Mouse (Mus musculus) stomach, postnatal 0 days (tissue): ENCODE measurements around the gene Ranbp9.

Experiments
- CTCF ChIP-seq: IDR thresholded peaks from 2 replicates; pipeline ENCODE4 v1.5.1; 2016; ENCODE audit warnings: antibody characterized with exemption, low read depth, mild to moderate bottlenecking, moderate library complexity
- EP300 ChIP-seq: optimal IDR thresholded peaks from 2 replicates; pipeline ENCODE3; 2016; ENCODE audit warnings: antibody characterized with exemption

DNA sequence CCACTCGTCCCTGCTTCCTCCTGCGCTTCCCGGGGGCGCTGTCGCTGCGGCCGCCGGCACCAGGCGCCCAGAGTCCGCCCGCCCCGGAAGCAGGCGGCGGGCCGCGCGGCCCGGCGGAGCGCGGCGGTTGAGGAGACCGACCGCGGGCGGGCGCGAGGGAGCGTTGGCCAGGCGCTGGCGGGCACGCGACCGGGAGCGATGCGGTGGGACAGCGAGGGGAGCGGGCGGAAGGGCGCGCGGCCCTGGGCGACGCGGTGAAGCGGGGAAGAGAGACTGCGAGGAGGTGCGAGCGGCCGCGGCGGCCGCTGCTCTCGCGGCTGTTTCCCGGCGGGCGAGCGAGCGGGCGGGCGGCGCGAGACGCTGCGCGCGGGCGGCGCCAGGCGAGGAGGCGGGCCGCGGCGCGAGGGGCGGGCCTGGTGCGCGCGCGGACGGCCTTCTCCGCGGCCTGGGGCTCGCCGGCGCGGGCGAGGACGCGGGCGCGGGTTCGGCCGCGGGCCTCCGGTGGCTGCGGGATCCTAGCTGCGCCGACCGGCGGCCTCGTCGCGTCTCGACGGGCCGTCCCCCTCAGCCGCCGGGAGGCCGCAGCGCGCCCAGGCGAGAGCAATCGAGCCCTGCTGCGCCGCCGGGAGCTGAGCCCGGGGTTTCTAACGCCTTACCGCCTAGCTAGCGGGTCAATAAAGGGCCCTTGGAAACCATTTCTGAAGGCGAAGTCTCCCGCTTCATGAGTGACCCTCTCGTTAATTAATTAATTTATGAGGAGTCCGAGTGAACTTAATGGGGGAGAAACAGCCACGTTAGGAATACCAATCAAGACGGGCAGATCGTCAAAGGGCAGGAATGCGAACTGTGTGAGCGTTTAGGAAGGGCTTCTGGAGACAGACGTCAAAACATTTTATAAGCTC is at the start of gene Ranbp9:
- peak; percentile 47; the same call in 1 of the 2 replicates for TF ChIP-seq CTCF
- no peak for TF ChIP-seq EP300
